In genomic region chr12:107858536-107859280, GRCm38 (mm10) we compare ENCODE assay signal across 13 mouse cellular contexts.
DNase-seq lines count a peak whose midpoint lies in the region; ATAC-seq and TF ChIP-seq lines count a peak whose summit lies in the region.
"Had no signal": no experiment of that assay in that cellular context is flagged by ENCODE, and none has a peak within 500 bp of the region (broad histone marks: within the 10 kb centered on the region; RNA-seq: fewer than 3 reads in every experiment).

No protein-coding gene starts in this region.

- no peak overlapping the region for H3K27ac ChIP-seq in hindbrain, embryonic 11.5 days (ENCODE audit: low read depth, low read length)
- H3K27ac ChIP-seq in hindbrain, postnatal 0 days = no peak overlapping the region
- H3K27ac ChIP-seq in limb, embryonic 12.5 days = 0 out of 2 replicates have a peak overlapping the region, but pooled peaks have one; percentile 17
- H3K27ac ChIP-seq: heart, embryonic 15.5 days; hindbrain, embryonic 15.5 days; layer of hippocampus, adult 2 months; liver, embryonic 13.5 days had no signal

- H3K4me1 ChIP-seq in hindbrain, embryonic 11.5 days (replicated peaks; ENCODE audit: control insufficient read depth, insufficient read depth, low read length) = no peaks in the 10 kb centered on the region
- H3K4me1 ChIP-seq in hindbrain, postnatal 0 days (ENCODE audit: insufficient read depth, low read length) = no peaks in the 10 kb centered on the region
- no peaks in the 10 kb centered on the region for H3K4me1 ChIP-seq in G1E (ENCODE audit: insufficient read depth, low read depth, low read length)
- H3K4me1 ChIP-seq in limb, embryonic 12.5 days (replicated peaks) = peaks cover 15% of the 10 kb centered on the region
- H3K4me1 ChIP-seq: heart, embryonic 15.5 days; hindbrain, embryonic 15.5 days; liver, embryonic 13.5 days had no signal

- 49% methylated on average over 10 of the region's 10 CpGs for WGBS in hindbrain, embryonic 11.5 days
- 63% methylated on average over 10 of the region's 10 CpGs for WGBS in hindbrain, postnatal 0 days
- WGBS in limb, embryonic 12.5 days = 51% methylated on average over 10 of the region's 10 CpGs

- H3K36me3 ChIP-seq in hindbrain, embryonic 11.5 days (ENCODE audit: control insufficient read depth, insufficient read depth, low read length) = no peaks in the 10 kb centered on the region
- no peaks in the 10 kb centered on the region for H3K36me3 ChIP-seq in hindbrain, postnatal 0 days (ENCODE audit: insufficient read depth, low read length)
- H3K36me3 ChIP-seq in G1E (replicated peaks) = no peaks in the 10 kb centered on the region
- no peaks in the 10 kb centered on the region for H3K36me3 ChIP-seq in limb, embryonic 12.5 days
- H3K36me3 ChIP-seq: heart, embryonic 15.5 days; hindbrain, embryonic 15.5 days; liver, embryonic 13.5 days had no signal

- H3K9ac ChIP-seq in hindbrain, embryonic 11.5 days (ENCODE audit: low read depth, low read length) = no peak overlapping the region
- no peak overlapping the region for H3K9ac ChIP-seq in hindbrain, postnatal 0 days (replicated peaks; ENCODE audit: low read length)
- no peak overlapping the region for H3K9ac ChIP-seq in limb, embryonic 12.5 days (replicated peaks)
- H3K9ac ChIP-seq: heart, embryonic 15.5 days; hindbrain, embryonic 15.5 days; liver, embryonic 13.5 days had no signal

- no peaks in the 10 kb centered on the region for H3K9me3 ChIP-seq in hindbrain, embryonic 11.5 days (ENCODE audit: control insufficient read depth, low read length)
- no peaks in the 10 kb centered on the region; the same call in 1 of the 2 replicates for H3K9me3 ChIP-seq in hindbrain, postnatal 0 days (ENCODE audit: low read length)
- peaks cover 77% of the 10 kb centered on the region for H3K9me3 ChIP-seq in G1E (replicated peaks)
- 0 out of 2 replicates have a peak, but pooled peaks cover 4% of the 10 kb centered on the region for H3K9me3 ChIP-seq in limb, embryonic 12.5 days
- H3K9me3 ChIP-seq: heart, embryonic 15.5 days; hindbrain, embryonic 15.5 days; liver, embryonic 13.5 days had no signal

- H3K4me2 ChIP-seq in hindbrain, embryonic 11.5 days (replicated peaks; ENCODE audit: low read depth, low read length) = no peak overlapping the region
- H3K4me2 ChIP-seq in hindbrain, postnatal 0 days (ENCODE audit: low read depth, low read length) = no peak overlapping the region
- no peak overlapping the region for H3K4me2 ChIP-seq in limb, embryonic 12.5 days
- H3K4me2 ChIP-seq: heart, embryonic 15.5 days; hindbrain, embryonic 15.5 days; liver, embryonic 13.5 days had no signal

- peak; percentile 8 for DNase-seq in hindbrain, embryonic 11.5 days (ENCODE audit: low spot score)
- DNase-seq in hindbrain, postnatal 0 days (ENCODE audit: low spot score) = no peak
- DNase-seq in G1E (ENCODE audit: low spot score) = no peak
- DNase-seq in embryo, embryonic 10.5 days (ENCODE audit: low spot score) = peak; percentile 29
- DNase-seq in kidney, adult 8-10 months = no peak
- no peak for DNase-seq in layer of hippocampus, adult 8-10 months (ENCODE audit: low spot score in 2 of 2)
- DNase-seq: cerebellum, adult 2 months; liver, embryonic 13.5 days; spleen, adult 18-20 months had no signal

- no peak for TF ChIP-seq CTCF in hindbrain, postnatal 0 days (IDR thresholded peaks at IDR 0.05; ENCODE audit: low read depth)
- no peak for TF ChIP-seq CTCF in G1E (IDR thresholded peaks at IDR 0.05; ENCODE audit: low read depth, low read length)

- no peak for ATAC-seq in hindbrain, embryonic 11.5 days (ENCODE audit: low FRiP score)
- no peak for ATAC-seq in hindbrain, postnatal 0 days
- no peak for ATAC-seq in G1E (ENCODE audit: extremely low read depth, insufficient number of reproducible peaks, low FRiP score, poor library complexity, severe bottlenecking)
- no peak for ATAC-seq in limb, embryonic 12.5 days (ENCODE audit: insufficient number of reproducible peaks, insufficient read depth, low FRiP score, low TSS enrichment, low read depth)

- no peak overlapping the region for H3K4me3 ChIP-seq in hindbrain, embryonic 11.5 days (ENCODE audit: low read depth, low read length)
- H3K4me3 ChIP-seq in hindbrain, postnatal 0 days (ENCODE audit: low read length) = no peak overlapping the region
- peak overlapping the region; percentile 16 for H3K4me3 ChIP-seq in G1E (ENCODE audit: low read depth, low read length)
- H3K4me3 ChIP-seq in limb, embryonic 12.5 days (replicated peaks) = no peak overlapping the region
- H3K4me3 ChIP-seq: heart, embryonic 15.5 days; hindbrain, embryonic 15.5 days; layer of hippocampus, adult 2 months; liver, embryonic 13.5 days had no signal

- H3K27me3 ChIP-seq in hindbrain, embryonic 11.5 days (ENCODE audit: control insufficient read depth, insufficient read depth, low read length) = no peaks in the 10 kb centered on the region
- H3K27me3 ChIP-seq in hindbrain, postnatal 0 days (ENCODE audit: insufficient read depth, low read length) = no peaks in the 10 kb centered on the region
- no peaks in the 10 kb centered on the region for H3K27me3 ChIP-seq in G1E (ENCODE audit: insufficient read depth, low read length)
- no peaks in the 10 kb centered on the region for H3K27me3 ChIP-seq in limb, embryonic 12.5 days
- H3K27me3 ChIP-seq: heart, embryonic 15.5 days; hindbrain, embryonic 15.5 days; liver, embryonic 13.5 days had no signal

Comparison
In these comparisons a context has a peak if more than half of its experiments do, and no peak if none do; other contexts are left out.
1. DNase-seq: peak in hindbrain, embryonic 11.5 days (single experiment) and embryo, embryonic 10.5 days (single experiment); none in hindbrain, postnatal 0 days (single experiment), G1E (single experiment), kidney, adult 8-10 months (0 of 2) and layer of hippocampus, adult 8-10 months (0 of 2).